Mouse (Mus musculus) liver, postnatal 0 days (tissue): Measurements from ENCODE around the gene Gpr68.

Source experiments
- CTCF ChIP-seq: sonication (generic); IDR thresholded peaks from 2 replicates; pipeline ENCODE4 v1.5.1; 2016; ENCODE audit warnings: antibody characterized with exemption, low read depth
- EP300 ChIP-seq: IDR thresholded peaks from 2 replicates; pipeline ENCODE4 v1.6.1; 2016; ENCODE audit warnings: antibody characterized with exemption, low read depth, mild to moderate bottlenecking

GRCm38 (mm10) chr12:100936737-100937136, 28.7 kb upstream of the Gpr68 start:
- no peak for TF ChIP-seq CTCF
- no peak for TF ChIP-seq EP300
